Mouse (Mus musculus): ENCODE results near the gene Stk11ip. TPM values are rescaled to one million over a fixed set of nuclear protein-coding genes. Genes with fewer than 3 reads are reported as not detected.

Stk11ip gene
- polyA plus RNA-seq (2015; fragmentation: Nextera tagmentation; extraction: Ambion mirVana), result 16.7 and 22.4 TPM in 2 replicates

DNA sequence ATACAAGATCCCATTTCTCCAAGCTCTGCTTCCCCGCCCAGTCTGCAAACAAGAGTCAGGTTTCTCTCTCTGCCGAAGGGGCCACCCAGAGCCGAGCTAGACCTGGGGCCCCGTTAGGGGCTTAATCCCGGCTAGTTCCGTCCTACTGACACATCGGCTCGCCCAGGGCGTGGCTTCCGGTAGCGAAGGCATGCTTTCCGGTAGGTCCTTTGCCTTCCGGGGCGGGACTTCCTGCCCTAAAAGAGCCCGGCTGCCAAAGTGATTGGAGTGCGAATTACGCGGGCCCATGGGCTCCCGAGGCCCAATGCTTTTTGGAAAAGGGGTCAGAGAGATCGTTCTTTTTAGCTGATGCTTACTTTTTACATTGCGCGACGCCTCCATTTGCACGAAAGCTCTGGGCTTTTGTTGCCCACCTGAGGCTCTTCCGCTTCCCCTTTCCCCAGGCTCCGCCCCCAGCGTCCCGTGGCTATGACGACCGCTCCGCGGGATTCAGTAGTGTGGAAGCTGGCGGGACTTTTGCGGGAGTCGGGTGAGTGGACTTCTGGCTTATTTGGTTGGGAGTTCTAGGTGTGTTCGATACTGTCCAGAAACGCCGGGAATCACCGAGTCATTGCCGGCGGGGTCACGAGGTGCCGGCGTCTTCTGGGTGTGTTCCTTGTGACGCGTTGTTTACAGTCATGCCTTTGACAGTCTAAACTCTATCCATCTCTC lies at the start of gene Stk11ip:
Gene Stk11ip, plus strand, starts transcription at position 209 of the 711 bp plus-strand sequence.
- H3K9ac ChIP-seq (replicated peaks; ENCODE audit: low read depth, low read length), result peak within 1 kb of the TSS; percentile 54
- H3K27ac ChIP-seq (ENCODE audit: low read length), result peak within 1 kb of the TSS; percentile 81
- H3K9me3 ChIP-seq (ENCODE audit: control insufficient read depth, low read length), result no peaks in the 10 kb centered on the region
- peaks cover 8% of the 10 kb centered on the region for H3K4me1 ChIP-seq (replicated peaks; ENCODE audit: control insufficient read depth, insufficient read depth, low read length)
- WGBS, result under 1% methylated on average over 46 of the region's 46 CpGs
- peak within 1 kb of the TSS; percentile 72 for H3K4me2 ChIP-seq (ENCODE audit: low read length)
- H3K36me3 ChIP-seq (ENCODE audit: control insufficient read depth, insufficient read depth), result 0 out of 2 replicates have a peak, but pooled peaks cover 2% of the 10 kb centered on the region
- H3K27me3 ChIP-seq (replicated peaks; ENCODE audit: control insufficient read depth, insufficient read depth, low read length), result no peaks in the 10 kb centered on the region
- peak; percentile 97 for ATAC-seq
- peak within 1 kb of the TSS; percentile 82 for H3K4me3 ChIP-seq (replicated peaks; ENCODE audit: low read length)

DNA sequence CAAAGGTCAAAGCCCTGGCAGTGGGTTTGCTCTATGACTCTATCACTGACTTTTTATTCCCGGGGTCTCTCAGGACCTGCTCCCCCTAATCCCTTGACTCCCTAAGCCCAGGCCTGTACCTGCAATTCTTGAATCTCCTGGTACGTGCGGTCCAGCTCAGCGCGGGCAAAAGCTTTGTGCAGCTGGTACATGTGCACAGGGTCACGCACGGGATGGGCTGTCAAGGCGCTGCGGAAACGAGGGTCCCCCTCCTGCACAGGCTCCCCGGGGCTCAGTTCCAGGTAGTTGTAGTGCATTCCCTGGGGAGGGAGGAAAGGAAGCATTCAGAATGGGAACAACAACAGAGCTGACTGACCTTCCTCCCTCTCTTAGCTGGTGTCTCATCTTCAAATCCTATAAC lies 44.9 kb upstream of the Stk11ip start:
- no peaks in the 10 kb centered on the region for H3K9me3 ChIP-seq (ENCODE audit: control insufficient read depth, low read length)
- peaks cover 5% of the 10 kb centered on the region; the same call in 1 of the 2 replicates for H3K27me3 ChIP-seq (replicated peaks; ENCODE audit: control insufficient read depth, insufficient read depth, low read length)
- 96% methylated on average over 11 of the region's 11 CpGs for WGBS
- no peak overlapping the region for H3K4me2 ChIP-seq (ENCODE audit: low read length)
- H3K4me3 ChIP-seq (replicated peaks; ENCODE audit: low read length), result no peak overlapping the region
- ATAC-seq, result no peak
- H3K9ac ChIP-seq (replicated peaks; ENCODE audit: low read depth, low read length), result no peak overlapping the region
- H3K36me3 ChIP-seq (ENCODE audit: control insufficient read depth, insufficient read depth), result peaks cover 25% of the 10 kb centered on the region
- H3K27ac ChIP-seq (ENCODE audit: low read length), result no peak overlapping the region
- peaks cover 34% of the 10 kb centered on the region for H3K4me1 ChIP-seq (replicated peaks; ENCODE audit: control insufficient read depth, insufficient read depth, low read length)

GRCm38 (mm10) chr1:75477264-75477965 lies 43.9 kb upstream of the Stk11ip start:
- no peak overlapping the region for H3K27ac ChIP-seq (ENCODE audit: low read length)
- peak overlapping the region; percentile 91 for H3K4me2 ChIP-seq (ENCODE audit: low read length)
- peak overlapping the region; percentile 24 for H3K4me3 ChIP-seq (replicated peaks; ENCODE audit: low read length)
- H3K9ac ChIP-seq (replicated peaks; ENCODE audit: low read depth, low read length), result no peak overlapping the region
- H3K9me3 ChIP-seq (ENCODE audit: control insufficient read depth, low read length), result no peaks in the 10 kb centered on the region
- ATAC-seq, result no peak
- WGBS, result 8% methylated on average over 35 of the region's 35 CpGs
- H3K27me3 ChIP-seq (replicated peaks; ENCODE audit: control insufficient read depth, insufficient read depth, low read length), result peaks cover 5% of the 10 kb centered on the region; the same call in 1 of the 2 replicates
- peaks cover 37% of the 10 kb centered on the region for H3K4me1 ChIP-seq (replicated peaks; ENCODE audit: control insufficient read depth, insufficient read depth, low read length)
- peaks cover 23% of the 10 kb centered on the region for H3K36me3 ChIP-seq (ENCODE audit: control insufficient read depth, insufficient read depth)

DNA sequence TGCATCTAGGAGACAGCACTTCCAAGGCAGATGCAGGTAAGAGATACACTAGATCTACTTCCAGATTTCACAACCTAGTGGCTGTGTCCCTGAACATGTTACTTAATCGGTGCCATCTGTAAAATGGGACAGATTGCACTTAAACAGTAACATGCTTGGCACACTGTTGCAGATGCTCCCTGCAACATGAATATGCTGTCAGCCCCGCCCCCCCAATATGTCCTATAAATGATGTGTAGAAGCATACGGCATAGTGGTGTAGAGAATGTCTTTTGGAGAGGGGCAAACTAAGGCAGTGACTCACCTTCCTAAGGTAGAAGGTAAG lies 43.4 kb upstream of the Stk11ip start:
- Histone ChIP-seq H3K27me3 (replicated peaks; ENCODE audit: control insufficient read depth, insufficient read depth, low read length) (peaks cover 5% of the 10 kb centered on the region; the same call in 1 of the 2 replicates), H3K4me1 (replicated peaks; ENCODE audit: control insufficient read depth, insufficient read depth, low read length) (peaks cover 41% of the 10 kb centered on the region), H3K4me2 (ENCODE audit: low read length) (peak overlapping the region; percentile 91), H3K4me3 (replicated peaks; ENCODE audit: low read length) (peak overlapping the region; percentile 79), H3K36me3 (ENCODE audit: control insufficient read depth, insufficient read depth) (peaks cover 27% of the 10 kb centered on the region), H3K27ac (ENCODE audit: low read length) (no peak overlapping the region), H3K9me3 (ENCODE audit: control insufficient read depth, low read length) (no peaks in the 10 kb centered on the region), H3K9ac (replicated peaks; ENCODE audit: low read depth, low read length) (peak overlapping the region; percentile 73)
- WGBS, result 45% methylated on average over 3 of the region's 3 CpGs
- no peak for ATAC-seq

GRCm38 (mm10) chr1:75478497-75478896 lies 42.8 kb upstream of the Stk11ip start:
- peak overlapping the region; percentile 91 for H3K4me2 ChIP-seq (ENCODE audit: low read length)
- H3K9me3 ChIP-seq (ENCODE audit: control insufficient read depth, low read length), result no peaks in the 10 kb centered on the region
- peaks cover 5% of the 10 kb centered on the region; the same call in 1 of the 2 replicates for H3K27me3 ChIP-seq (replicated peaks; ENCODE audit: control insufficient read depth, insufficient read depth, low read length)
- H3K4me3 ChIP-seq (replicated peaks; ENCODE audit: low read length), result peak overlapping the region; percentile 79
- peak overlapping the region; percentile 85; the same call in 1 of the 2 replicates for H3K27ac ChIP-seq (ENCODE audit: low read length)
- H3K36me3 ChIP-seq (ENCODE audit: control insufficient read depth, insufficient read depth), result peaks cover 26% of the 10 kb centered on the region
- WGBS, result under 1% methylated on average over 14 of the region's 25 CpGs
- H3K9ac ChIP-seq (replicated peaks; ENCODE audit: low read depth, low read length), result peak overlapping the region; percentile 73
- ATAC-seq, result no peak
- peaks cover 41% of the 10 kb centered on the region for H3K4me1 ChIP-seq (replicated peaks; ENCODE audit: control insufficient read depth, insufficient read depth, low read length)

- WGBS, result under 1% methylated on average over 72 of the region's 76 CpGs
- Histone ChIP-seq H3K9ac (replicated peaks; ENCODE audit: low read depth, low read length) (peak within 1 kb of the TSS; percentile 73), H3K27me3 (replicated peaks; ENCODE audit: control insufficient read depth, insufficient read depth, low read length) (peaks cover 5% of the 10 kb centered on the region; the same call in 1 of the 2 replicates), H3K27ac (ENCODE audit: low read length) (peak within 1 kb of the TSS; percentile 85), H3K4me3 (replicated peaks; ENCODE audit: low read length) (peak within 1 kb of the TSS; percentile 79), H3K9me3 (ENCODE audit: control insufficient read depth, low read length) (no peaks in the 10 kb centered on the region), H3K4me1 (replicated peaks; ENCODE audit: control insufficient read depth, insufficient read depth, low read length) (peaks cover 40% of the 10 kb centered on the region), H3K36me3 (ENCODE audit: control insufficient read depth, insufficient read depth) (peaks cover 23% of the 10 kb centered on the region), H3K4me2 (ENCODE audit: low read length) (peak within 1 kb of the TSS; percentile 91)
- peak; percentile 88 for ATAC-seq
Observed at GRCm38 (mm10) chr1:75478916-75479634, 42.3 kb upstream of the Stk11ip start, which contains the start of the genes Chpf and Tmem198. Chpf (minus strand) TSS chr1:75479307. Tmem198 (plus strand) TSS chr1:75479532.

DNA sequence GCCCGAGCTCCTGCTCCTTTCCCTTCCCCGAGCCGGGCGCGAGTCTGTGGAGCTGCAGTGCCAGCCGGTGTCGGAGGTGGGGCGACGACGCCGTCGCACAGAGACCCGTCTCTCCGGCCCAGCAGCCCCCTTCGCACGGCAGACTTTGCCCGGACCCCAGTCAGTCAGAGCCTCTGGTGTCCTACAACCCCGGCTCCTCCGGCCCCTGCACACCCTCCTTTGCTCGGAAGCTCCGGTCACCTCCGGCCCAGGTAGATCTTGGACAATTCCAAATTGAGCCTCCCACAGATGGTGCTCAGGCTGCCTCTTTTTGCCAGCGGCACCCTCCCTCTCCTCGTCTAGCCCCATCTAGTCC lies 41.7 kb upstream of the Stk11ip start:
- no peak for ATAC-seq

GRCm38 (mm10) chr1:75480036-75480435 lies 41.3 kb upstream of the Stk11ip start:
- no peaks in the 10 kb centered on the region for H3K9me3 ChIP-seq (ENCODE audit: control insufficient read depth, low read length)
- H3K27ac ChIP-seq (ENCODE audit: low read length), result no peak overlapping the region; the same call in 1 of the 2 replicates
- H3K9ac ChIP-seq (replicated peaks; ENCODE audit: low read depth, low read length), result peak overlapping the region; percentile 73
- H3K4me3 ChIP-seq (replicated peaks; ENCODE audit: low read length), result peak overlapping the region; percentile 79
- peak overlapping the region; percentile 91 for H3K4me2 ChIP-seq (ENCODE audit: low read length)
- peaks cover 40% of the 10 kb centered on the region for H3K4me1 ChIP-seq (replicated peaks; ENCODE audit: control insufficient read depth, insufficient read depth, low read length)
- WGBS, result 15% methylated on average over 13 of the region's 13 CpGs
- H3K27me3 ChIP-seq (replicated peaks; ENCODE audit: control insufficient read depth, insufficient read depth, low read length), result peaks cover 7% of the 10 kb centered on the region; the same call in 1 of the 2 replicates
- ATAC-seq, result no peak
- H3K36me3 ChIP-seq (ENCODE audit: control insufficient read depth, insufficient read depth), result peaks cover 26% of the 10 kb centered on the region

More for the DNA sequence above, 41.7 kb upstream of the Stk11ip start:
- 0% methylated on average over 23 of the region's 24 CpGs for WGBS
- peaks cover 5% of the 10 kb centered on the region; the same call in 1 of the 2 replicates for H3K27me3 ChIP-seq (replicated peaks; ENCODE audit: control insufficient read depth, insufficient read depth, low read length)
- H3K4me1 ChIP-seq (replicated peaks; ENCODE audit: control insufficient read depth, insufficient read depth, low read length), result peaks cover 40% of the 10 kb centered on the region
- H3K4me2 ChIP-seq (ENCODE audit: low read length), result peak overlapping the region; percentile 91
- no peaks in the 10 kb centered on the region for H3K9me3 ChIP-seq (ENCODE audit: control insufficient read depth, low read length)
- peak overlapping the region; percentile 79 for H3K4me3 ChIP-seq (replicated peaks; ENCODE audit: low read length)
- H3K9ac ChIP-seq (replicated peaks; ENCODE audit: low read depth, low read length), result peak overlapping the region; percentile 73
- H3K36me3 ChIP-seq (ENCODE audit: control insufficient read depth, insufficient read depth), result peaks cover 26% of the 10 kb centered on the region
- H3K27ac ChIP-seq (ENCODE audit: low read length), result peak overlapping the region; percentile 85
